Mouse (Mus musculus): ENCODE measurements around the gene Homer1.

GRCm38 (mm10) chr13:93300581-93300980, 1.1 kb downstream of the Homer1 start:
- no peak for TF ChIP-seq CTCF (IDR thresholded peaks at IDR 0.05; ENCODE audit: insufficient read depth, low read depth, low read length)
- no peak for TF ChIP-seq POLR2A (IDR thresholded peaks at IDR 0.05; ENCODE audit: insufficient read depth, low read depth, low read length)
